Mouse (Mus musculus) intestine, embryonic 16.5 days (tissue): Measurements from ENCODE around the gene Raver2. TPM values are rescaled to one million over a fixed set of nuclear protein-coding genes. Genes with fewer than 3 reads are reported as not detected.

Source experiments
- ATAC-seq: fragments of 200-750 bp; cut with Nextera tagmentation; 2 replicates; pipeline ENCODE4 v1.8.0; 2017; ENCODE audit warnings: moderate TSS enrichment, moderate library complexity
- H3K27ac ChIP-seq: fragments of 300-500 bp; sonication (generic); 2 replicates; pipeline ENCODE4 v1.5.1; 2014; ENCODE audit warnings: mild to moderate bottlenecking, low read length
- H3K27me3 ChIP-seq: fragments of 300-500 bp; sonication (generic); replicated peaks from 2 replicates; pipeline ENCODE4 v1.6.1; 2014; ENCODE audit warnings: low read length, control low read depth, mixed read lengths; ENCODE audit not compliant: control insufficient read depth, insufficient read depth
- H3K36me3 ChIP-seq: fragments of 300-500 bp; sonication (generic); 2 replicates; pipeline ENCODE4 v1.6.1; 2014; ENCODE audit warnings: low read length, control low read depth; ENCODE audit not compliant: control insufficient read depth, insufficient read depth
- H3K4me1 ChIP-seq: fragments of 300-500 bp; sonication (generic); 2 replicates; pipeline ENCODE4 v1.6.1; 2014; ENCODE audit warnings: low read length, control low read depth, mixed read lengths; ENCODE audit not compliant: control insufficient read depth, insufficient read depth
- H3K4me2 ChIP-seq: fragments of 300-500 bp; sonication (generic); 2 replicates; pipeline ENCODE4 v1.6.1; 2014; ENCODE audit warnings: low read depth, low read length, control low read depth
- H3K4me3 ChIP-seq: fragments of 300-500 bp; sonication (generic); 2 replicates; pipeline ENCODE4 v1.5.1; 2014; ENCODE audit warnings: mild to moderate bottlenecking, low read length
- H3K9ac ChIP-seq: fragments of 300-500 bp; sonication (generic); 2 replicates; pipeline ENCODE4 v1.6.1; 2014; ENCODE audit warnings: low read depth, low read length
- H3K9me3 ChIP-seq: fragments of 300-500 bp; sonication (generic); 2 replicates; pipeline ENCODE4 v1.6.1; 2016; ENCODE audit warnings: low read length, control low read depth; ENCODE audit not compliant: control insufficient read depth
- WGBS: fragments of 180-500 bp; shearing (Covaris S2); extraction: QIAGEN DNeasy Blood & Tissue Kit; methylation state at CpG from one replicate; pipeline ENCODE4 v1.1.7; 2014; 5-methylcytosine and 5-hydroxymethylcytosine counted together
- polyA plus RNA-seq: library from polyadenylated mRNA; unstranded; fragments of >200 nt; fragmentation: Nextera tagmentation; extraction: Ambion mirVana; gene quantifications from 2 replicates; pipeline ENCODE4 v1.2.1, GENCODE M21; 2015

The Raver2 gene
- polyA plus RNA-seq, 1 experiment from 2014 or later: 4.6 TPM

- Histone ChIP-seq H3K4me3 (no peak overlapping the region), H3K9ac (no peak overlapping the region), H3K27me3 (no peaks in the 10 kb centered on the region), H3K36me3 (peaks cover 18% of the 10 kb centered on the region; the same call in 1 of the 2 replicates), H3K9me3 (no peaks in the 10 kb centered on the region), H3K4me2 (no peak overlapping the region), H3K27ac (no peak overlapping the region), H3K4me1 (no peaks in the 10 kb centered on the region)
- no peak for ATAC-seq
- 78% methylated on average over 1 of the region's 1 CpGs for WGBS
Measured at GRCm38 (mm10) chr4:101160821-101161220, 92.0 kb downstream of the Raver2 start.

- Histone ChIP-seq H3K4me1 (no peaks in the 10 kb centered on the region), H3K27me3 (no peaks in the 10 kb centered on the region), H3K9me3 (no peaks in the 10 kb centered on the region), H3K27ac (no peak overlapping the region), H3K36me3 (peaks cover 3% of the 10 kb centered on the region; the same call in 1 of the 2 replicates), H3K9ac (no peak overlapping the region), H3K4me3 (no peak overlapping the region), H3K4me2 (no peak overlapping the region)
- ATAC-seq: no peak
- 84% methylated on average over 2 of the region's 2 CpGs for WGBS
Measured at GRCm38 (mm10) chr4:101164189-101164588, 95.4 kb downstream of the Raver2 start.

GRCm38 (mm10) chr4:101164673-101165072 lies 95.9 kb downstream of the Raver2 start:
- no peak overlapping the region for H3K4me3 ChIP-seq
- ATAC-seq: no peak

GRCm38 (mm10) chr4:101165776-101166175 lies 97.0 kb downstream of the Raver2 start:
- Histone ChIP-seq H3K4me2 (no peak overlapping the region), H3K9ac (no peak overlapping the region), H3K27ac (no peak overlapping the region), H3K9me3 (no peaks in the 10 kb centered on the region), H3K36me3 (0 out of 2 replicates have a peak, but pooled peaks cover 3% of the 10 kb centered on the region), H3K27me3 (no peaks in the 10 kb centered on the region), H3K4me1 (no peaks in the 10 kb centered on the region), H3K4me3 (no peak overlapping the region)
- ATAC-seq: no peak
- 83% methylated on average over 4 of the region's 4 CpGs for WGBS

More at GRCm38 (mm10) chr4:101164673-101165072, 95.9 kb downstream of the Raver2 start:
- no peaks in the 10 kb centered on the region for H3K4me1 ChIP-seq
- H3K9me3 ChIP-seq: no peaks in the 10 kb centered on the region
- no peak overlapping the region for H3K27ac ChIP-seq
- WGBS: 84% methylated on average over 2 of the region's 2 CpGs
- no peaks in the 10 kb centered on the region for H3K27me3 ChIP-seq
- 0 out of 2 replicates have a peak, but pooled peaks cover 3% of the 10 kb centered on the region for H3K36me3 ChIP-seq
- H3K9ac ChIP-seq: no peak overlapping the region
- H3K4me2 ChIP-seq: no peak overlapping the region

- peaks cover 7% of the 10 kb centered on the region; the same call in 1 of the 2 replicates for H3K36me3 ChIP-seq
- ATAC-seq: no peak
- WGBS: 86% methylated on average over 1 of the region's 1 CpGs
- H3K9me3 ChIP-seq: no peaks in the 10 kb centered on the region
- no peak overlapping the region for H3K4me2 ChIP-seq
- no peaks in the 10 kb centered on the region for H3K4me1 ChIP-seq
- H3K27ac ChIP-seq: no peak overlapping the region
- H3K9ac ChIP-seq: no peak overlapping the region
- H3K27me3 ChIP-seq: no peaks in the 10 kb centered on the region
- no peak overlapping the region for H3K4me3 ChIP-seq
Measured at GRCm38 (mm10) chr4:101167777-101168176, 99.0 kb downstream of the Raver2 start.

- H3K4me3 ChIP-seq: no peak overlapping the region
- no peaks in the 10 kb centered on the region for H3K4me1 ChIP-seq
- no peak overlapping the region for H3K9ac ChIP-seq
- H3K36me3 ChIP-seq: peaks cover 7% of the 10 kb centered on the region; the same call in 1 of the 2 replicates
- H3K27ac ChIP-seq: no peak overlapping the region
- 50% methylated on average over 6 of the region's 6 CpGs for WGBS
- peak; percentile 76 for ATAC-seq
- H3K4me2 ChIP-seq: no peak overlapping the region
- no peaks in the 10 kb centered on the region for H3K27me3 ChIP-seq
- no peaks in the 10 kb centered on the region for H3K9me3 ChIP-seq
Measured at GRCm38 (mm10) chr4:101168189-101168778, 99.5 kb downstream of the Raver2 start.

GRCm38 (mm10) chr4:101172738-101173137 lies 104.0 kb downstream of the Raver2 start:
- H3K4me2 ChIP-seq: no peak overlapping the region
- no peaks in the 10 kb centered on the region for H3K27me3 ChIP-seq
- no peak for ATAC-seq
- peaks cover 20% of the 10 kb centered on the region for H3K36me3 ChIP-seq
- H3K27ac ChIP-seq: no peak overlapping the region
- no peaks in the 10 kb centered on the region for H3K4me1 ChIP-seq
- H3K9me3 ChIP-seq: no peaks in the 10 kb centered on the region
- WGBS: 81% methylated on average over 2 of the region's 2 CpGs
- no peak overlapping the region for H3K4me3 ChIP-seq
- H3K9ac ChIP-seq: no peak overlapping the region

- Histone ChIP-seq H3K4me3 (no peak overlapping the region), H3K27ac (no peak overlapping the region), H3K9me3 (no peaks in the 10 kb centered on the region), H3K4me2 (no peak overlapping the region), H3K36me3 (peaks cover 20% of the 10 kb centered on the region), H3K4me1 (no peaks in the 10 kb centered on the region), H3K9ac (no peak overlapping the region), H3K27me3 (no peaks in the 10 kb centered on the region)
- ATAC-seq: no peak
- 90% methylated on average over 10 of the region's 10 CpGs for WGBS
Measured at GRCm38 (mm10) chr4:101174916-101175625, 106.3 kb downstream of the Raver2 start.

GRCm38 (mm10) chr4:101176123-101176522 lies 107.3 kb downstream of the Raver2 start:
- WGBS: 75% methylated on average over 6 of the region's 6 CpGs
- no peak overlapping the region for H3K4me3 ChIP-seq
- H3K36me3 ChIP-seq: peaks cover 17% of the 10 kb centered on the region

More at GRCm38 (mm10) chr4:101176123-101176522, 107.3 kb downstream of the Raver2 start:
- no peaks in the 10 kb centered on the region for H3K4me1 ChIP-seq
- no peak for ATAC-seq
- no peaks in the 10 kb centered on the region for H3K27me3 ChIP-seq
- H3K4me2 ChIP-seq: no peak overlapping the region
- H3K9me3 ChIP-seq: no peaks in the 10 kb centered on the region
- no peak overlapping the region for H3K9ac ChIP-seq
- no peak overlapping the region for H3K27ac ChIP-seq
